35 mouse cellular contexts compared by ENCODE assay signal in genomic region chr11:5882518-5882917, GRCm38 (mm10). TPM values are rescaled to one million over a fixed set of nuclear protein-coding genes. Genes with fewer than 3 reads are reported as not detected.
DNase-seq lines count a peak whose midpoint lies in the region; ATAC-seq and TF ChIP-seq lines count a peak whose summit lies in the region.
"Had no signal": no experiment of that assay in that cellular context is flagged by ENCODE, and none has a peak within 500 bp of the region (broad histone marks: within the 10 kb centered on the region; RNA-seq: fewer than 3 reads in every experiment).

No protein-coding gene starts in this region.

- no peak for TF ChIP-seq POLR2A in thymus, adult 2 months (IDR thresholded peaks at IDR 0.05; ENCODE audit: control insufficient read depth, extremely low read depth, insufficient read depth, low read length, poor library complexity)

- intact Hi-C loops in heart, postnatal 14 days (cut with DNase I): loop anchor here (10.0 kb wide), 2 partner anchors 358 to 398 kb away; partner anchors contain the start of gene Xbp1

- ATAC-seq in heart, embryonic 11.5 days (replicated peaks; ENCODE audit: insufficient number of reproducible peaks, low FRiP score, low TSS enrichment): no peak
- ATAC-seq in granulocyte monocyte progenitor cell, adult 5-6 weeks (replicated peaks; ENCODE audit: poor library complexity, severe bottlenecking): peak; percentile 33
- no peak for ATAC-seq in erythroid progenitor cell, adult 5-6 weeks (replicated peaks; ENCODE audit: low FRiP score, poor library complexity, severe bottlenecking)
- ATAC-seq: forebrain, embryonic 14.5 days; hindbrain, embryonic 16.5 days; intestine, embryonic 15.5 days; midbrain, embryonic 13.5 days; Patski had no signal

- no peak overlapping the region for H3K4me2 ChIP-seq in heart, embryonic 11.5 days
- H3K4me2 ChIP-seq: embryonic facial prominence, embryonic 15.5 days; heart, embryonic 12.5 days; intestine, embryonic 15.5 days; liver, embryonic 15.5 days; lung, embryonic 14.5 days; midbrain, embryonic 13.5 days; neural tube, embryonic 15.5 days had no signal

- no peak for TF ChIP-seq CTCF in thymus, adult 2 months (IDR thresholded peaks at IDR 0.05; ENCODE audit: borderline replicate concordance, control insufficient read depth, extremely low read depth, insufficient read depth, low read length, poor library complexity)

- no peak overlapping the region for H3K9ac ChIP-seq in heart, embryonic 11.5 days (ENCODE audit: low read depth, low read length)
- H3K9ac ChIP-seq: embryonic facial prominence, embryonic 15.5 days; heart, embryonic 12.5 days; intestine, embryonic 15.5 days; liver, embryonic 15.5 days; lung, embryonic 14.5 days; midbrain, embryonic 13.5 days; neural tube, embryonic 15.5 days had no signal

- 0 out of 2 replicates have a peak overlapping the region, but pooled peaks have one; percentile 10 for H3K27ac ChIP-seq in heart, embryonic 11.5 days (ENCODE audit: low read depth, low read length)
- H3K27ac ChIP-seq in thymus, adult 2 months (ENCODE audit: control insufficient read depth, insufficient read depth, low read length): no peak overlapping the region
- H3K27ac ChIP-seq: embryonic facial prominence, embryonic 10.5 days; embryonic facial prominence, embryonic 15.5 days; intestine, embryonic 15.5 days; kidney, postnatal 0 days; liver, embryonic 15.5 days; midbrain, embryonic 13.5 days; neural tube, embryonic 15.5 days had no signal

- DNase-seq in heart, postnatal 14 days: no peak
- DNase-seq in thymus, postnatal 14 days: peak; percentile 18
- no peak for DNase-seq in thymus, adult 2 months
- peak; percentile 78 to 87 for DNase-seq in natural killer cell, adult 2 months (ENCODE audit: low spot score in 2 of 2)
- no peak for DNase-seq in liver
- DNase-seq: adrenal gland, postnatal 25 days; B cell, adult 2 months; cerebellum, adult 18-20 months; cerebellum, postnatal 10 days; heart, postnatal 10 days; kidney, adult 8-10 months; kidney, postnatal 4 days; layer of hippocampus, postnatal 36 days; left cerebral cortex, postnatal 4 days; lung, embryonic 14.5 days; lung, postnatal 14 days had no signal

- 65% methylated on average over 8 of the region's 8 CpGs for WGBS in heart, embryonic 11.5 days (ENCODE audit: insufficient replicate concordance)
- WGBS in thymus, adult 2 months: 38% methylated on average over 8 of the region's 8 CpGs

- H3K4me1 ChIP-seq in heart, embryonic 11.5 days (ENCODE audit: control insufficient read depth, insufficient read depth, low read length): peaks cover 12% of the 10 kb centered on the region
- H3K4me1 ChIP-seq in thymus, adult 2 months (replicated peaks; ENCODE audit: control insufficient read depth, insufficient read depth, low read length): peaks cover 3% of the 10 kb centered on the region

- H3K27me3 ChIP-seq in heart, embryonic 11.5 days (ENCODE audit: control insufficient read depth, insufficient read depth, low read length): no peaks in the 10 kb centered on the region
- no peaks in the 10 kb centered on the region for H3K27me3 ChIP-seq in thymus, adult 2 months (ENCODE audit: control insufficient read depth, insufficient read depth, low read length)
- H3K27me3 ChIP-seq: embryonic facial prominence, embryonic 15.5 days; heart, embryonic 12.5 days; intestine, embryonic 15.5 days; midbrain, embryonic 13.5 days; neural tube, embryonic 15.5 days; Patski had no signal

- H3K36me3 ChIP-seq in heart, embryonic 11.5 days (ENCODE audit: control insufficient read depth, insufficient read depth, low read length): no peaks in the 10 kb centered on the region
- no peaks in the 10 kb centered on the region for H3K36me3 ChIP-seq in thymus, adult 2 months (ENCODE audit: control insufficient read depth, insufficient read depth, low read length)
- H3K36me3 ChIP-seq: embryonic facial prominence, embryonic 10.5 days; embryonic facial prominence, embryonic 15.5 days; heart, embryonic 12.5 days; intestine, embryonic 15.5 days; liver, embryonic 15.5 days; midbrain, embryonic 13.5 days; neural tube, embryonic 15.5 days had no signal

- no peaks in the 10 kb centered on the region for H3K9me3 ChIP-seq in heart, embryonic 11.5 days (replicated peaks; ENCODE audit: control insufficient read depth, low read length)
- H3K9me3 ChIP-seq: embryonic facial prominence, embryonic 10.5 days; embryonic facial prominence, embryonic 15.5 days; heart, embryonic 12.5 days; intestine, embryonic 15.5 days; liver, embryonic 15.5 days; midbrain, embryonic 13.5 days; neural tube, embryonic 15.5 days had no signal

- no peak overlapping the region for H3K4me3 ChIP-seq in heart, embryonic 11.5 days (ENCODE audit: low read depth, low read length)
- no peak overlapping the region for H3K4me3 ChIP-seq in thymus, adult 2 months (ENCODE audit: control insufficient read depth, insufficient read depth, low read length)
- H3K4me3 ChIP-seq: embryonic facial prominence, embryonic 10.5 days; embryonic facial prominence, embryonic 15.5 days; heart, embryonic 12.5 days; intestine, embryonic 15.5 days; liver, embryonic 15.5 days; midbrain, embryonic 13.5 days; neural tube, embryonic 15.5 days had no signal

RNA-seq across cellular contexts. Expression of gene Pold2, which starts 4.4 kb away (rescaled TPM):
- polyA plus RNA-seq in heart, embryonic 11.5 days (2014; fragmentation: Nextera tagmentation; extraction: Ambion mirVana): 86.8 and 95.2 TPM in 2 replicates
- total RNA-seq in heart, postnatal 14 days (2021): 10 to 100 TPM; 31.0 to 33.0 TPM
- polyA plus RNA-seq in thymus, adult 2 months (2012; rRNA removed): 309 and 345 TPM in 2 replicates
- total RNA-seq in granulocyte monocyte progenitor cell, adult 5-6 weeks (2014; fragmentation: Nextera tagmentation): 84.1 and 88.5 TPM in 2 replicates
- 55.8 and 95.4 TPM in 2 replicates for total RNA-seq in granulocyte monocyte progenitor cell, adult 5-6 weeks (2017)
- total RNA-seq in erythroid progenitor cell, adult 5-6 weeks (2015; ENCODE audit: low replicate concordance): 23.1 and 38.2 TPM in 2 replicates
- 14.4 and 14.9 TPM in 2 replicates for total RNA-seq in erythroid progenitor cell, adult 5-6 weeks (2017; ENCODE audit: low replicate concordance)

RNA-seq across cellular contexts. Expression of gene Myl7, which starts 16.1 kb away (rescaled TPM):
- polyA plus RNA-seq in heart, embryonic 11.5 days (2014; fragmentation: Nextera tagmentation; extraction: Ambion mirVana): 7,501 and 8,192 TPM in 2 replicates
- 100 to 1,000 TPM; 304 to 849 TPM for total RNA-seq in heart, postnatal 14 days (2021)
- polyA plus RNA-seq in thymus, adult 2 months (2012; rRNA removed): 19.3 and 68.0 TPM in 2 replicates
- total RNA-seq in granulocyte monocyte progenitor cell, adult 5-6 weeks (2014; fragmentation: Nextera tagmentation): not detected in 2 replicates
- not detected in 2 replicates for total RNA-seq in granulocyte monocyte progenitor cell, adult 5-6 weeks (2017)
- total RNA-seq in erythroid progenitor cell, adult 5-6 weeks (2015; ENCODE audit: low replicate concordance): not detected in 2 replicates
- not detected in 2 replicates for total RNA-seq in erythroid progenitor cell, adult 5-6 weeks (2017; ENCODE audit: low replicate concordance)
- total RNA-seq: adrenal gland, adult 18-20 months; adrenal gland, postnatal 25 days; gastrocnemius, adult 18-20 months; layer of hippocampus, adult 8-10 months; layer of hippocampus, postnatal 36 days; left cerebral cortex, postnatal 4 days; megakaryocyte-erythroid progenitor cell, adult 5-6 weeks; MEL had no signal
- polyA plus RNA-seq: forebrain, embryonic 14.5 days; hindbrain, embryonic 16.5 days; Patski had no signal

RNA-seq across cellular contexts. Expression of gene Aebp1, which starts 20.8 kb away (rescaled TPM):
- 21.4 and 27.7 TPM in 2 replicates for polyA plus RNA-seq in heart, embryonic 11.5 days (2014; fragmentation: Nextera tagmentation; extraction: Ambion mirVana)
- total RNA-seq in heart, postnatal 14 days (2021): 10 to 100 TPM; 27.1 to 32.5 TPM
- polyA plus RNA-seq in thymus, adult 2 months (2012; rRNA removed): 18.5 and 22.9 TPM in 2 replicates
- not detected in 2 replicates for total RNA-seq in granulocyte monocyte progenitor cell, adult 5-6 weeks (2014; fragmentation: Nextera tagmentation)
- total RNA-seq in granulocyte monocyte progenitor cell, adult 5-6 weeks (2017): not detected in 2 replicates
- total RNA-seq in erythroid progenitor cell, adult 5-6 weeks (2015; ENCODE audit: low replicate concordance): 1.3 TPM in 1 of 2 replicates, not detected in the other
- not detected in 2 replicates for total RNA-seq in erythroid progenitor cell, adult 5-6 weeks (2017; ENCODE audit: low replicate concordance)
- total RNA-seq: megakaryocyte-erythroid progenitor cell, adult 5-6 weeks; MEL had no signal

RNA-seq across cellular contexts. Expression of gene Polm, which starts 44.7 kb away (rescaled TPM):
- 5.1 and 5.7 TPM in 2 replicates for polyA plus RNA-seq in heart, embryonic 11.5 days (2014; fragmentation: Nextera tagmentation; extraction: Ambion mirVana)
- 1 to 10 TPM; 4.2 to 5.0 TPM for total RNA-seq in heart, postnatal 14 days (2021)
- 56.8 and 63.9 TPM in 2 replicates for polyA plus RNA-seq in thymus, adult 2 months (2012; rRNA removed)
- 0.73 and 2.3 TPM in 2 replicates for total RNA-seq in granulocyte monocyte progenitor cell, adult 5-6 weeks (2014; fragmentation: Nextera tagmentation)
- total RNA-seq in granulocyte monocyte progenitor cell, adult 5-6 weeks (2017): 0.26 TPM in 1 of 2 replicates, not detected in the other
- total RNA-seq in erythroid progenitor cell, adult 5-6 weeks (2015; ENCODE audit: low replicate concordance): 2.5 and 11.2 TPM in 2 replicates
- 1.3 and 10.4 TPM in 2 replicates for total RNA-seq in erythroid progenitor cell, adult 5-6 weeks (2017; ENCODE audit: low replicate concordance)

Comparison
In these comparisons a context has a peak if more than half of its experiments do, and no peak if none do; other contexts are left out.
1. DNase-seq: peak in thymus, postnatal 14 days (single experiment) and natural killer cell, adult 2 months (2 of 2); none in heart, postnatal 14 days (0 of 2), thymus, adult 2 months (single experiment) and liver (single experiment).
2. RNA of gene Myl7, which starts 16.1 kb away (total RNA-seq): 304 to 849 TPM in heart, postnatal 14 days; not detected in granulocyte monocyte progenitor cell, adult 5-6 weeks and not detected in erythroid progenitor cell, adult 5-6 weeks; every median in the first group is over 100 times any median in the second.
3. RNA of gene Aebp1, which starts 20.8 kb away (total RNA-seq): 27.1 to 32.5 TPM in heart, postnatal 14 days; 1.3 TPM in erythroid progenitor cell, adult 5-6 weeks and not detected in granulocyte monocyte progenitor cell, adult 5-6 weeks; every median in the first group is over 10 times any median in the second.